Mouse (Mus musculus) forebrain, embryonic 12.5 days (tissue): ENCODE measurements around the gene Dmtf1. TPM values are rescaled to one million over a fixed set of nuclear protein-coding genes. Genes with fewer than 3 reads are reported as not detected.

Experiments used
- ATAC-seq: fragments of 200-750 bp; cut with Nextera tagmentation; 2 replicates; pipeline ENCODE4 v1.8.0; 2017; ENCODE audit warnings: moderate TSS enrichment; ENCODE audit not compliant: low FRiP score
- H3K27ac ChIP-seq: fragments of 300-500 bp; sonication (generic); 2 replicates; pipeline ENCODE4 v1.5.1; 2016; ENCODE audit warnings: mild to moderate bottlenecking
- H3K27me3 ChIP-seq: fragments of 300-500 bp; sonication (generic); 2 replicates; pipeline ENCODE4 v1.6.1; 2016; ENCODE audit warnings: mild to moderate bottlenecking
- H3K36me3 ChIP-seq: fragments of 300-500 bp; sonication (generic); replicated peaks from 2 replicates; pipeline ENCODE4 v1.6.1; 2016; ENCODE audit warnings: mild to moderate bottlenecking
- H3K4me1 ChIP-seq: fragments of 300-500 bp; sonication (generic); 2 replicates; pipeline ENCODE4 v1.6.1; 2016
- H3K4me2 ChIP-seq: fragments of 300-500 bp; sonication (generic); 2 replicates; pipeline ENCODE4 v1.6.1; 2016; ENCODE audit warnings: mild to moderate bottlenecking, moderate library complexity
- H3K4me3 ChIP-seq: fragments of 300-500 bp; sonication (generic); replicated peaks from 2 replicates; pipeline ENCODE4 v1.5.1; 2016; ENCODE audit warnings: mild to moderate bottlenecking
- H3K9ac ChIP-seq: fragments of 300-500 bp; sonication (generic); 2 replicates; pipeline ENCODE4 v1.6.1; 2016; ENCODE audit warnings: mild to moderate bottlenecking
- H3K9me3 ChIP-seq: fragments of 300-500 bp; sonication (generic); 2 replicates; pipeline ENCODE4 v1.6.1; 2016
- WGBS: fragments of 180-500 bp; shearing (Covaris S2); methylation state at CpG from one replicate; pipeline ENCODE4 v1.1.7; 2016; 5-methylcytosine and 5-hydroxymethylcytosine counted together
- polyA plus RNA-seq: library from polyadenylated mRNA; unstranded; fragments of >200 nt; fragmentation: Nextera tagmentation; extraction: Ambion mirVana; gene quantifications from 2 replicates; pipeline ENCODE4 v1.2.1, GENCODE M21; 2016

Gene Dmtf1
- polyA plus RNA-seq, 1 experiment from 2014 or later = 75.3 TPM

DNA sequence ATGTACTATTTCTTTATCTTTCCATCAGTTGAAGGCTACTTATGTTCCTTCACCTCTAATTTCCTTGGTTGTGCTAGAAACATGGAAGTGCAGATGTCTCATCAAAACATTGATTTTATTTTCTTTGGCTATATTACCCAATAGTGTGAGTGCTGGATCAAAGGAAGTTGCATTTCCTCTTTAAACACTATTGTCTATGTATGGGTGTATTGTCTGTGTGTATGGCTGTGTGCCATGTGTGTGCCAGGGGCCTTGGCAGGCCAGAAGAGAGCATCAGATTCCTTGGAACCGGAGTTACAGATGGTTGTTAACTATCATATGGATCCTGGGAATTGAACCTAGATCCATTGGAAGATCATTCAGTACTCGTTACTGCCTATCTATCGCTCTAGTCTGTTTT lies 90.2 kb downstream of the Dmtf1 start:
- 97% methylated on average over 3 of the region's 3 CpGs for WGBS
- no peak for ATAC-seq

DNA sequence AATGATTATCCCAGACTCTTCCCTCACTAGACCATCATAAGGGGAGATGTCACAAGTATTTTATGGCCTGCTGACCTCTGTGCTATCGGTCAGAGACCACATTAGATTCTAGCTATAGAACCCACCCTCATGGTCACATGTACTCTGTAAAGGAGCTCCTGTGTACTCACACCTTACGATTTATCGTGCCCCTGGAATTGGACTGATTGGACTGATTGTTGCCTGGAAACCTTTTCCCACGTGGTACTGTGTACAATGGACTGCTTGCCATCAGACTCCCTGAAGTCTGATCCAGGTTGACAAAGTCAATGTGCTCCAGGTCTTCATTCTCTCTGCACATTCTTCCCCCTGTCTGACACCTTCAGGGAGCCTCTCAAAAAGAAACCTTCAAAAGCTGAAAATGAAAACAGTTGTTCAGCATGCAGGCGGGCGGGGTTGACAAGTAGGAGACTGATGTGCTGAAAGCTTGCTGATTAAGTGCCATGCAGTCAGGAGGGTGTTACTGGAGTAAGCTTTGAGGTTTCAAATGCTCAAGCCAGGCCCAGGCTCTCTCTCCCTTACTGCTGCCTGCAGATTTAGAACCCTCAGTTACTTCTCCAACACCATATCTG lies 91.9 kb downstream of the Dmtf1 start:
- H3K27ac ChIP-seq = no peak overlapping the region
- H3K4me1 ChIP-seq = peaks cover 5% of the 10 kb centered on the region; the same call in 1 of the 2 replicates
- no peak for ATAC-seq
- no peaks in the 10 kb centered on the region for H3K9me3 ChIP-seq
- no peak overlapping the region for H3K4me3 ChIP-seq
- no peaks in the 10 kb centered on the region for H3K36me3 ChIP-seq
- H3K27me3 ChIP-seq = no peaks in the 10 kb centered on the region
- no peak overlapping the region for H3K4me2 ChIP-seq
- H3K9ac ChIP-seq = no peak overlapping the region
- 78% methylated on average over 6 of the region's 6 CpGs for WGBS

More for the DNA sequence above, 90.2 kb downstream of the Dmtf1 start:
- no peaks in the 10 kb centered on the region for H3K27me3 ChIP-seq
- H3K9ac ChIP-seq = no peak overlapping the region
- H3K4me2 ChIP-seq = no peak overlapping the region
- no peak overlapping the region for H3K4me3 ChIP-seq
- H3K27ac ChIP-seq = no peak overlapping the region
- H3K4me1 ChIP-seq = peaks cover 5% of the 10 kb centered on the region; the same call in 1 of the 2 replicates
- no peaks in the 10 kb centered on the region for H3K9me3 ChIP-seq
- no peaks in the 10 kb centered on the region for H3K36me3 ChIP-seq

DNA sequence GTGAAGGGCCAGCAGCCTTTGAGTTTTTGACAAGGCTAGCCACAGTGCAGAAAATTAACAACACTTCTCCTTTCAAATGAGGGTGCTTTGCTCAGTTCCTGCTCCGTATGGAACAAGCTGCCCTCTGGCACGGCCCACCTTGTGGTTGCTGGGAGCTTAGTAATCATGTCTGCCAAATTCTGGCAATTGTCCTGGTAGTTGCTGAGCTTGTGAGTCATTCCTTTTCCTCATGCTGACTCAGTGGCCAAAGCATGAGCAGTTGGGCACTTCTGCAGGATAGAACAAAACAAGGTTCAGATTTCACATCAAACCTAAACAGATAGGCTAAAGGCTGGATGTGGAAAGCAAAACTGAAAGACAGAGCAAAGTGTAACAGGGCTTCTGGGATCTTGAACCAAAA lies 92.7 kb downstream of the Dmtf1 start:
- Histone ChIP-seq H3K4me3 (no peak overlapping the region), H3K9me3 (no peaks in the 10 kb centered on the region), H3K4me1 (peaks cover 5% of the 10 kb centered on the region; the same call in 1 of the 2 replicates), H3K9ac (no peak overlapping the region), H3K36me3 (no peaks in the 10 kb centered on the region), H3K27me3 (no peaks in the 10 kb centered on the region), H3K27ac (no peak overlapping the region), H3K4me2 (no peak overlapping the region)
- no peak for ATAC-seq
- WGBS = 62% methylated on average over 2 of the region's 2 CpGs

Other genes starting within 250 kb of the Dmtf1 start
- gene Crot, start 164.5 kb downstream of the Dmtf1 start, polyA plus RNA-seq = 27.8 and 28.0 TPM in 2 replicates
- gene Tmem243, start 61.1 kb downstream of the Dmtf1 start, polyA plus RNA-seq = 25.8 and 26.3 TPM in 2 replicates
- gene 9330182L06Rik, start 104.3 kb upstream of the Dmtf1 start, polyA plus RNA-seq = 6.3 and 6.5 TPM in 2 replicates